Mouse (Mus musculus) midbrain, embryonic 16.5 days (tissue): ENCODE measurements around the gene Snrnp27. TPM values are rescaled to one million over a fixed set of nuclear protein-coding genes. Genes with fewer than 3 reads are reported as not detected.

ENCODE experiments used
- ATAC-seq: fragments of 200-750 bp; cut with Nextera tagmentation; 2 replicates; pipeline ENCODE4 v1.8.0; 2017; ENCODE audit warnings: moderate TSS enrichment
- H3K27ac ChIP-seq: fragments of 300-500 bp; sonication (generic); 2 replicates; pipeline ENCODE4 v1.5.1; 2014; ENCODE audit warnings: mild to moderate bottlenecking, low read length, mixed read lengths
- H3K27me3 ChIP-seq: fragments of 300-500 bp; sonication (generic); 2 replicates; pipeline ENCODE4 v1.6.1; 2014; ENCODE audit warnings: low read depth, low read length, mixed read lengths; ENCODE audit not compliant: control insufficient read depth, insufficient read depth
- H3K36me3 ChIP-seq: fragments of 300-500 bp; sonication (generic); 2 replicates; pipeline ENCODE4 v1.6.1; 2014; ENCODE audit warnings: mild to moderate bottlenecking, low read length, moderate library complexity, mixed read lengths; ENCODE audit not compliant: control insufficient read depth, insufficient read depth
- H3K4me1 ChIP-seq: fragments of 300-500 bp; sonication (generic); 2 replicates; pipeline ENCODE4 v1.6.1; 2014; ENCODE audit warnings: mild to moderate bottlenecking, low read length, mixed read lengths; ENCODE audit not compliant: control insufficient read depth, insufficient read depth
- H3K4me2 ChIP-seq: fragments of 300-500 bp; sonication (generic); 2 replicates; pipeline ENCODE4 v1.6.1; 2014; ENCODE audit warnings: mild to moderate bottlenecking, low read length, mixed read lengths
- H3K4me3 ChIP-seq: fragments of 300-500 bp; sonication (generic); 2 replicates; pipeline ENCODE4 v1.5.1; 2014; ENCODE audit warnings: low read depth, mild to moderate bottlenecking, low read length, moderate library complexity, mixed read lengths
- H3K9ac ChIP-seq: fragments of 300-500 bp; sonication (generic); 2 replicates; pipeline ENCODE4 v1.6.1; 2014; ENCODE audit warnings: low read depth, low read length, mixed read lengths
- H3K9me3 ChIP-seq: fragments of 300-500 bp; sonication (generic); replicated peaks from 2 replicates; pipeline ENCODE4 v1.6.1; 2014; ENCODE audit warnings: mild to moderate bottlenecking, low read length, mixed read lengths; ENCODE audit not compliant: control insufficient read depth, poor library complexity, severe bottlenecking
- WGBS: fragments of 180-500 bp; shearing (Covaris S2); extraction: QIAGEN DNeasy Blood & Tissue Kit; methylation state at CpG from one replicate; pipeline ENCODE4 v1.1.7; 2014; 5-methylcytosine and 5-hydroxymethylcytosine counted together
- polyA plus RNA-seq: library from polyadenylated mRNA; unstranded; fragments of >200 nt; fragmentation: Nextera tagmentation; extraction: Ambion mirVana; gene quantifications from 2 replicates; pipeline ENCODE4 v1.2.1, GENCODE M21; 2015

The Snrnp27 gene
- polyA plus RNA-seq, 1 experiment from 2014 or later, result 94.8 TPM

GRCm38 (mm10) chr6:86696213-86696612, 11.9 kb upstream of the Snrnp27 start:
- H3K9me3 ChIP-seq, result no peaks in the 10 kb centered on the region
- no peak overlapping the region for H3K4me2 ChIP-seq
- no peaks in the 10 kb centered on the region for H3K4me1 ChIP-seq
- no peak overlapping the region for H3K9ac ChIP-seq
- no peak for ATAC-seq
- no peak overlapping the region for H3K4me3 ChIP-seq
- peaks cover 45% of the 10 kb centered on the region for H3K36me3 ChIP-seq
- no peaks in the 10 kb centered on the region for H3K27me3 ChIP-seq
- 87% methylated on average over 10 of the region's 10 CpGs for WGBS
- no peak overlapping the region for H3K27ac ChIP-seq

- no peak overlapping the region for H3K4me3 ChIP-seq
- no peak overlapping the region for H3K27ac ChIP-seq
- H3K27me3 ChIP-seq, result no peaks in the 10 kb centered on the region
- peaks cover 33% of the 10 kb centered on the region for H3K36me3 ChIP-seq
- no peak for ATAC-seq
- no peak overlapping the region for H3K4me2 ChIP-seq
- H3K9ac ChIP-seq, result no peak overlapping the region
- no peaks in the 10 kb centered on the region for H3K4me1 ChIP-seq
- no peaks in the 10 kb centered on the region for H3K9me3 ChIP-seq
These were observed 10.1 kb upstream of the Snrnp27 start for GRCm38 (mm10) chr6:86694465-86694864.

GRCm38 (mm10) chr6:86689671-86690070, 5.3 kb upstream of the Snrnp27 start:
- H3K27me3 ChIP-seq, result no peaks in the 10 kb centered on the region
- no peak overlapping the region for H3K27ac ChIP-seq
- H3K4me3 ChIP-seq, result no peak overlapping the region
- no peak for ATAC-seq
- no peak overlapping the region for H3K9ac ChIP-seq
- WGBS, result 98% methylated on average over 3 of the region's 3 CpGs
- H3K9me3 ChIP-seq, result no peaks in the 10 kb centered on the region
- no peak overlapping the region for H3K4me2 ChIP-seq
- H3K36me3 ChIP-seq, result peaks cover 10% of the 10 kb centered on the region
- peaks cover 3% of the 10 kb centered on the region; the same call in 1 of the 2 replicates for H3K4me1 ChIP-seq

- WGBS, result 67% methylated on average over 1 of the region's 1 CpGs
- H3K9ac ChIP-seq, result no peak overlapping the region
These were observed 2.6 kb upstream of the Snrnp27 start for GRCm38 (mm10) chr6:86686971-86687370.

GRCm38 (mm10) chr6:86684655-86685011, 311 bp upstream of the Snrnp27 start:
- Histone ChIP-seq H3K4me1 (peaks cover 9% of the 10 kb centered on the region), H3K4me2 (peak overlapping the region; percentile 54), H3K4me3 (peak overlapping the region; percentile 66), H3K27ac (peak overlapping the region; percentile 58), H3K36me3 (peaks cover 16% of the 10 kb centered on the region), H3K27me3 (no peaks in the 10 kb centered on the region), H3K9me3 (no peaks in the 10 kb centered on the region), H3K9ac (peak overlapping the region; percentile 76)
- peak; percentile 75; the same call in 1 of the 2 replicates for ATAC-seq
- 33% methylated on average over 12 of the region's 12 CpGs for WGBS

More at GRCm38 (mm10) chr6:86686971-86687370, 2.6 kb upstream of the Snrnp27 start:
- H3K9me3 ChIP-seq, result no peaks in the 10 kb centered on the region
- peaks cover 14% of the 10 kb centered on the region for H3K36me3 ChIP-seq
- no peak for ATAC-seq
- no peak overlapping the region for H3K27ac ChIP-seq
- H3K4me1 ChIP-seq, result peaks cover 9% of the 10 kb centered on the region
- no peak overlapping the region for H3K4me2 ChIP-seq
- no peaks in the 10 kb centered on the region for H3K27me3 ChIP-seq
- no peak overlapping the region for H3K4me3 ChIP-seq

- Histone ChIP-seq H3K36me3 (peaks cover 34% of the 10 kb centered on the region), H3K4me1 (peaks cover 9% of the 10 kb centered on the region), H3K27ac (no peak overlapping the region), H3K4me2 (no peak overlapping the region), H3K27me3 (no peaks in the 10 kb centered on the region), H3K4me3 (no peak overlapping the region), H3K9me3 (no peaks in the 10 kb centered on the region), H3K9ac (no peak overlapping the region)
- 95% methylated on average over 3 of the region's 3 CpGs for WGBS
- ATAC-seq, result no peak
These were observed 3.0 kb downstream of the Snrnp27 start for GRCm38 (mm10) chr6:86681289-86681688.

- no peak for ATAC-seq
- 83% methylated on average over 6 of the region's 6 CpGs for WGBS
- H3K9me3 ChIP-seq, result no peaks in the 10 kb centered on the region
- H3K27me3 ChIP-seq, result no peaks in the 10 kb centered on the region
- no peak overlapping the region for H3K27ac ChIP-seq
- no peak overlapping the region for H3K4me2 ChIP-seq
- peaks cover 2% of the 10 kb centered on the region for H3K4me1 ChIP-seq
- no peak overlapping the region for H3K9ac ChIP-seq
- peaks cover 46% of the 10 kb centered on the region for H3K36me3 ChIP-seq
- no peak overlapping the region for H3K4me3 ChIP-seq
These were observed 6.0 kb downstream of the Snrnp27 start for GRCm38 (mm10) chr6:86678341-86678740.

- Histone ChIP-seq H3K9ac (no peak overlapping the region), H3K4me2 (no peak overlapping the region), H3K4me1 (peaks cover 29% of the 10 kb centered on the region), H3K4me3 (no peak overlapping the region), H3K27ac (0 out of 2 replicates have a peak overlapping the region, but pooled peaks have one; percentile 42), H3K27me3 (no peaks in the 10 kb centered on the region), H3K36me3 (peaks cover 8% of the 10 kb centered on the region), H3K9me3 (no peaks in the 10 kb centered on the region)
- 12% methylated on average over 2 of the region's 2 CpGs for WGBS
- ATAC-seq, result no peak
These were observed 13.4 kb downstream of the Snrnp27 start for GRCm38 (mm10) chr6:86670873-86671272.

GRCm38 (mm10) chr6:86669240-86669727, 15.0 kb downstream of the Snrnp27 start:
- no peaks in the 10 kb centered on the region for H3K9me3 ChIP-seq
- no peaks in the 10 kb centered on the region for H3K27me3 ChIP-seq
- WGBS, result under 1% methylated on average over 34 of the region's 37 CpGs
- peak overlapping the region; percentile 97 for H3K4me3 ChIP-seq
- peak; percentile 100 for ATAC-seq
- peaks cover 2% of the 10 kb centered on the region for H3K36me3 ChIP-seq
- H3K4me2 ChIP-seq, result peak overlapping the region; percentile 88
- peak overlapping the region; percentile 89 for H3K9ac ChIP-seq
- peak overlapping the region; percentile 65 for H3K27ac ChIP-seq
- peaks cover 29% of the 10 kb centered on the region for H3K4me1 ChIP-seq
